Mouse (Mus musculus): ENCODE data around the gene Ablim1.

The Ablim1 gene

DNA sequence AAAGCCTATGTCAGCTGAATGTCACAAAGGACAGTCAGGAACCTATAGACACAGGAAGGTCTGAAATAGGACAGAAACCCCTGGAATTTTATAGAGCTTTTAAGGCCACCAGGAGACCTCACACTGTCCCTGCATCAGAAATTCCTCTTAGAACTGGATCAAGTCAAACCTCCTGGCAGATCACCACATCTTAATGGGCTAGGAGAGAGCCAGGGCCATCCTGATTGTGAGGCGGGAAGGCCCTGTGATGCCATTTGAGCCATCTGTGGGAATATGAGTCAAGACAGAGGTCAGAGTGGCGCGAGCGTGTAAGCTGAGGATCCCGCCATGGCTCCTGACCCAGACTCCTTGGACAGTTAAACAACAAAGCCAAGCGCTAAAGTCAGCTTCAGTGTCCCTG lies 133.4 kb downstream of the Ablim1 start:
- no peak for DNase-seq

DNA sequence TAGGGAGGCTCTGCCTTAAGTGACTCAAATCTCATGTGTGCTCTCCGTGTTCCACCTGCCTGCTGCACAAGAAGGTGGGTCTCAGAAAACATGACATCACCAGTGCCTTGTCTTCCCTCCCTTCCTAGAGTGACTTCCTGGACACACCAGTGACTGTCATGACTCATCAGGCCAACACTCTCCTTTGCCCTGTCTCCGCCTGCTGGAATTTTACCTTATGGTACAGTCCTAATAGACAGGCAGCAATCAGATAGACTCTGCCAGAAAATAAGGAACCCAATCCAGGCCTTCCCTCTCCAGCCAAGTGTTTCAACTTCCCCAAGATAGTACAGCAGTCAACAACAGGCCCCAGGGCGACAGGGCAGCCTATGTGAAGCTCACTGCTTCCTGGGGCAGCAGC lies 133.8 kb downstream of the Ablim1 start:
- no peak for DNase-seq

DNA sequence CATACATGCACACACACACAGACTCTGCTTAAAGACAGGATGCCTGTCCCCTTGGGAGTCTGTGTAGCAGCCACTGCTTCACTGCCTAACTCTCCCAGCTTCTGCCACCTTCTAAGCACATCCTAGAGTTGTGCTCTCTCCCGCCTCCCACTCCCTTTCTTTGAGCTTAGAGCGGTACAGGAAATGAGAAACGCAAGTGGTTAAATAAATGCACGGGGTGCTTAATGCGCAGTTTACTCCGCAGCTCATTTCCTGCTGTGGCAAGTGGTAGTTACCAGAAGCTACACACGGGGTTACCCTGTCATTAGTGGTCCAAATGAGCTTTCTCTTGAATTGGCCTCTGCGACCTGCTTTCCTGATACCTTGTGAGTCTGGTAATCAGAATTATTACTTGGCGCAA lies 134.4 kb downstream of the Ablim1 start:
- no peak for DNase-seq

DNA sequence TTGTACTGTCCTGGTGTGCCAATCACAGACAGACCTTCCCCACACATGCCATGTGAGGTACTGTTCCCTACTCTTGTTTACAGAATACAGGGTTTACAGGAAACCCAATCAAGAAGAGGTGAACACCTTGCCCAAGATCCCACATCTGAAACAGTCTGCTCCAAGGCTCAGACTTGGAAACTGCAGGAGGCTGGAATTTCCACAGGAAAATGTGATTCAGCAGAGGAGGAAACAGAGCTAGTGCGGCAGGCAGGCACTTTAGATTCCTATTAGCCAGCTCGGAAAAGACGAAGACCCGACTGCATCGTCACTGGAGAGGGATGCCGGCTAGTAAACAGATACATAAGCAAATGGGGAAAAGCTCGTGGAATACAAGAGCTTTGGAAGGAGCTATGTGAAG lies 135.4 kb downstream of the Ablim1 start:
- no peak for DNase-seq

DNA sequence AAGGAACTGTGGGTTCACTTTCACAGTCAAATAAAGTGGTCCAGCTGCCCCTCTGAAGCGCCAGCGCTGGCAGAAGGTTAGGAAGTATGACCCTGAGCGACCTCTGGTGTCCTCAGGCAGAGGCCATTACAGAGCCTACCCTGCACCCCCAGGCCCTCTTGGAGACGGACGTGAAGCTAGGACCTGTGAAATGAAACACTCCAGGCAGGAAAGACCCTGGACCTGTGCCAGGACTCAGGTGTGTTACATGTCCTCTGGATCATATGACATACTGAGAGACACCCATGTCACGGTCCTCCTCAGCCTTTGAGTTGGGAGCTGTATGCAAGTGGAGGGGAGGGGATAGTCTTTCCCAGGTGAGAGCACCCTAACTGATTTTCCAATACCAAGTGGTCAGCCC lies 137.4 kb downstream of the Ablim1 start:
- no peak for DNase-seq

DNA sequence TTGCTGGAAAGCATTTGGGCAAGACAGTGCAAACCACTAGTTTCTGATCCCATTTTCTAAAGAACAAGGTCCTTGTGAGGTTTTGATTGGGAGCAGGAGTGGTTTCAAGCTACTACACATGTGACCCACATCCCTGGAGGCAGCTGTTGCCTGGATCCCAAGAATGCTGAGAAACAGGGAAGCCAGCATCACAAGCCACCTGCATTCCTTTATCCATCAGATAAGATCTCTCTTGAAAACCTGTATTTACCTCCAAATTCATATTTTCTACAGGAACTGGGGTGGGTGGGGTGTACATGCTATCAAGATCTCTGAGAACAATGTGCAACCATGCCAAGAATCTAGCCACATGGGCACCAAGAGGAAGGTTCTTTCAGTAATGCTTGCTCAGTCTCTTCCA lies 139.6 kb downstream of the Ablim1 start:
- no peak for DNase-seq

DNA sequence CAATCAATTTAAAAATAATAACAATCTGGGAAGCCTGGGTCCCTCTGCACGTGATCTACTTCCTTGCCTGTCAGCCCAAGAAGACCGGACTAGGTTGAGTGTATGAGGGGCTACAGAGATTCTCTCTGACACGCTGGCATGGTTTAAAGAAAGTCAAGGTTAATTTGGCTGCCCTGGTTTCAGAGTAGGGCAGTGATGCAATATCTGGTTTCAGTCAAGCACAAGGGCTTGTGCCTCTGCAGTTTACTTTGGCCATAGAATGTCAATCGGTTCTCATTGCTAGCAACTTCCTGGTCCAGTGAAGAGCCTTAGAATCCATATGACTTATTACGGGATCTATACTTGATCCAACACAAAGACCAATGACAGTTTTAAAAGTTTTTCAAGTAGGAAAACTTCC lies 140.2 kb downstream of the Ablim1 start:
- no peak for DNase-seq

DNA sequence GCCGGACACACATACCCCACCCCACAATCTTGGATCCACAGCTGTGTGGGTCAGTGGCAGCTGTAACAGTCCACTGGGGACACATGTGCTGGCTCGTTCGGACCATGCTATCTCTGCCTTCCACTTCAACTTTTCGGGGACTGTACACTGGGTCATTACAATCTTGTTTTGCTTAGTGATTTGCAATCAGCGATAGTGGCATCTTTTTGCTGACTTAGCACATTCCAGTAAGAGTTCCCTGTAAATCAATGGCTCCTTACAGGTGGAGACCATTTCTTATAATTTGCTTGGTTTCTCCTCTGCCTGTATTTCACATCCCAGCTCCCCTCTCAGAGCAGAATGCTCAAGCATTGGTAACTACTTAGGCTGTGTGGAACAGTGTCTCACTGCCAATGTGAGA lies 140.7 kb downstream of the Ablim1 start:
- no peak for DNase-seq

DNA sequence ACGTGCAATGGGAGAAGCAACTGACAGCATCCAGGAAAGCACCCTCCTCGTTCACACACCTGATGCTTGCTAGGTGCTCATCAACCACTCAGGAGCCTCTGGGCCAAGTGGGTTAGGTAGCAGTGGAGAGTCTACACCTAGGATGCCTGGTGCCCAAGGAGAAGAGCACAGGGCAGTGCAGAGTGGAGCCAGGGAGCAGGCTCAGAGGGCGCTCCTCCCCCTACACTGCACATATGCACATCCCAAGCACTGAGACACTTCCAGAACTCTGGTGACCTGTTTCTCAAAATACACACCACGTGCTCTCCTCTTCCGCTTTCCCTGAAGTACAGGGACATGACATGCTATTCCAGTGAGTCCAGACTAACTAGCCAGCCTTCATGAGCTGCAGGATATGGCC lies 142.4 kb downstream of the Ablim1 start:
- no peak for DNase-seq

DNA sequence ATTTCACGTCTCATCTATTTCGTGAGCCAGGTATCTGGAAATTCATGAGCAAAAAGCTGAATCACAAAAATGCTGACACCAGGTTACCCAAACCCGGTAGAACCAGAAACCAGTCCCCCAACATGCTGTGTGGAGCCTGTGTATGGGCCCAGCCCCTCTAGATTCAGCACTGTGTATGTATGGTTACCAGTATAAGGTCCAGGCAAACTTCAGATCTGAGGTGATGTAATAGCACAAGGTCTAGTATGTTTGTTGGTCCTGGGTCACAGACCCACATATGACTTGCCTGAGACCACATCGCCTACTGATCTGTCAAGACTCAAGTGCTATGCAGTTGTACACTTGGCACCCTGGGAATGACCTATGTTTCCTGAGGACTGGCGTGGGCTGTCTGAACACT lies 143.8 kb downstream of the Ablim1 start:
- no peak for DNase-seq

DNA sequence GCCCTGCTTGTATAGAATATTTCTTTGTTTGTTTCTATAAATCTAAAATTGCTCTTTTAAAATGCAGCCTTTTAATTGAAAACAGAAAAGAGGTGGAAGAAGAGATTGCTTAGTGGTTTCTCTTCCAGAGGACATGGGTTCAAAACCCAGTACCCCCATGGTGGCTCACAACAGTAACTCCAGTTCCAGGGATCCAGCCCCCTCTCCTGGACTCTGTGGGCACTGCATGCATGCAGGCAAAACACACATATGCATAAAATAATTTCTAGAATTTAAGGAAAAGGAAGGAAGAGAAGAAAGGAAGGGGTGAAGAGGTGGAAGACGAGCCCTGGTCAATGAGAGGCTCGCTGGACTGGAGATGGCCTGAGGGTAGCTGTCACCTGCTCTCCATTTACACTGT lies 145.2 kb downstream of the Ablim1 start:
- DNase-seq, result no peak

DNA sequence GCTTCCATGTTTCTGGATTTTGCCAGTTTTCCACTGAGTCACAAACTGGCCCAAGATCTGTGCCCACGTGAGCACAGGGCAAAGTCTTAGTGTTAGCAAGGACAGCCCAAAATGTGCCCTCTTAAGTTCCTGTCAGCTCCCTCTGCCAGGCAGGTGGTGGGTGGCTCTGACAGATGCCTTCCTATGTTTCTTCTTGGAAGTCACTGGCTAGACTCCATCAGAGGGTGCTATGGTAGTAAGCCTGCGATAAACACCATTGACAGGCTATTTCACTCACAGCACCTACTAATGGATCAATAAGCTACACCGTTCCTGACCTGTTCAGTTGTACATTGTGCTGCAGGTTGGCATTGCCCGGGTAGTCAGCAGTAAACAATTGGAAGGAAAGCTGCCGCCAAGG lies 147.0 kb downstream of the Ablim1 start:
- no peak for DNase-seq

DNA sequence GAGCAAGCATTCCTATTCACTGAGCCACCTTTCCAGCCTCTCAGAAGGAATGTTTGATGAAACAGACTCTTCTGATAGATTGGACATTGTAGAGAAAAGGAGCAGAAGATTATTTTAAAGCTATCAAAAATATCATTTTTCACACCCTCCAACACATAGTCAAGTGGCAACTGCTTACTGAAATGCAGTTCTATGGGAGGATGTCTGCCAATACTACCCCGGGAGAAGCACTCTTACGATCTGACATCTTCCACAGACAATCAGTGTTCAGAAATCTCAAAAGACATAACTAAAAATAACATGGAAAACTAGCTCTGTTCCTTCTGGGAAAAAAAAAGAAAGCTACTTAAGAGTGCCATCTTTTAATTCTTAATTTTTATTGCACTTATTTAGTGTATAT lies 149.8 kb downstream of the Ablim1 start:
- no peak for DNase-seq

DNA sequence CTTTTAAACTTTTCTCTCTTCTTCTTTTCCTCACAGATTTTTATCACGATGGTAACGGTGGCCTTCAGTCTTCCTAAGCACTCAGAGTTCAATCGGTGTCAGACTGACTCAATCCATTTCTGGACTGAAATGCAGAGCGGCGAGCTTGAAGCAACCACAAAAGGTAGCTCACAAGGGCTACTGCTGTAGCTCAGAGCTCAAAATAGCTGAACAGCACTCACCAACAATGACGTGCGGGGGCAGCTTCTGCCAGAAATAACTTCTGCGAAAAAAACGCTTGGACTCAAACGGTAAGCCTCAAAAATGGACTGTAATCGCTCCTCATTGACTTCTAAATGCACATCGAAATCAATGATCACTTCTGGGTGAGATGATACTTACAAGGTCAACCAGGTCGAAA lies 151.4 kb downstream of the Ablim1 start:
- no peak for DNase-seq

DNA sequence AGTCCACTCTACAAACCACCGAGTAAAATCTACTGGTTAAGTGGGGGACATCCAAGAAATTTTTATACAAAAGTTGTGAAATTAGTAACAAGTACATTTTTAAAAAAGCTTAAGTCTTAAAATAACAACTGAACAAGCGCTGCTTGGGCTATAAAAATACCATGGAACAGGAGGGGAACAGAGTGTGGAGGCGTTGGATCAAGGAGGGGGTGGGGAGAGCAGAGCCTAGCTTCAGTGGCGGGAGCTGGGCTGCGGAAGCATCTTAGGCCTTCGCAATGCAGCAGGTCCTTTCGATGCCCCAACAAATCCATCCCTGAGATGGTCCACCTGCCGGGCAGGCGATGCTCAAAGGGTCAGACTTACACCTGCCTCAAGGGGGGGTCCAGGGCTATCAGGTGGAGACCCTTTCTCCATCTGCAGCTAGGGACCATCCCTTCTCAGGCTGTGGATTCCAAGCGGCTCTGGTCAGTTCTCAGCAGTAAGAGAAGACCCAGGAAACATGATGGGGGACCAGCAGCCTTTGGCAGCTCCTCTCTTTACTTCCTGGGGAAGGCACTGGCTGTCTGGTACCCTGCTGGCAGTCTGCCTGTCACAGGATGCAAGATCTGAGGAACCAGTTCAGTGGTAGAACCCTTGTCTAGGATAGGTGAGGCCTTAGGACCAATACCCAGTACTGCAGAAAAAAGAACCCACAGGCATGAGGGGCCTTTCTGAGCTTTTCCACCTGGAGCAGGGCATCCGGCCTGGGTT lies 152.6 kb downstream of the Ablim1 start:
- no peak for DNase-seq

DNA sequence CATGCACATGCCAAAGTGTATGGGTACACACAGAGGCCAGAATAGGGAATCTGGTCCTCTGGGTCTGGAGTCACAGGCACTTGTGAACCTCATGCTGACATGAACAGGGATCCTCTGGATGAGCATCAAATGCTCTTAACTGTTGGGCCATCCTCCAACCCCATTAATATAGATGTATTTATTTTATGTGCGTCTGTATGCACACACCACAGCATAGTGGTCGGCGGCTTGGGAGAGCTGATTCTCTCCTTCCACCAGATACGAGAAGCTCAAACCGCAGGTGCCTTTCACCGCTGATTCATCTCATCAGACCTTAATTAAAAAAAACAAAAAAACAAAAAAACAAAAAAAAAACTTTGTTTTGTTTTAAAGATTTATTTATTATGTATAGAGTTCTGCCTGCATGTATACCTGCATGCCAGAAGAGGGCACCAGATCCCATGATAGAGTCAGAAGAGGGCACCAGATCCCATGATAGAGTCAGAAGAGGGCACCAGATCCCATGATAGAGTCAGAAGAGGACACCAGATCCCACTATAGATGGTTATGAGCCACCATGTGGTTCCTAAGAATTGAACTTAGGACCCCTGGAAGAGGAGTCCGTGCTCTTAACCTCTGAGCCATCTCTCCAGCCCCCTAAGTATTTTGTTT lies 153.6 kb downstream of the Ablim1 start:
- DNase-seq, result no peak

DNA sequence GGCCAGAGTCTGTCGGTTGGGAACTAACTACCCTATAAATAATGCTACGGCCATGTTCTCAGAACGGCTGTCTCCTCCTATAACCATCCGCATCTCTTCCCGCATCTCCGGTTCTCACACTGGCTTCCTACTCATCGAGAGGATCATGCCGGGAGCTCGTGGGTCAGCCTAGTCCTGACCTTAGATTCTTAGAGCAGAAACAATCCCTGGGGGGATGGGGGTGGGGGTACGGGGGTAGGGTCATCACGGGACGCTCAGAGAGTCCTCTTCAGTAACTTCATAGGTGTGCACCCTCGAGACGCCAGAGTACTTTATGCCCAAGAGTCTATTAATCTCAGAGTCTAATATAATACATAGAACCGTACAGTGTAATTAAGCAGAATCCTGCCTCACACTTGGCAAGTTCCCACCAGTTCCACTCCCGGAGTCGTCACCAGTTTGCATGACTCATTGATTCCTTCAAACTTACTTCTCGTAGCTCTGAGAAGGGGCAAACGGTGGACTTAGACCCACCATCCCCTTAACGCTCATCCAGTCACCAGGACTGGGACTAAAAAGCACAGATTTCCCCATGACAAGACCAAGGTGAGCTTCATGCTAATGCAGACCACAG lies 156.9 kb downstream of the Ablim1 start:
- no peak for DNase-seq

DNA sequence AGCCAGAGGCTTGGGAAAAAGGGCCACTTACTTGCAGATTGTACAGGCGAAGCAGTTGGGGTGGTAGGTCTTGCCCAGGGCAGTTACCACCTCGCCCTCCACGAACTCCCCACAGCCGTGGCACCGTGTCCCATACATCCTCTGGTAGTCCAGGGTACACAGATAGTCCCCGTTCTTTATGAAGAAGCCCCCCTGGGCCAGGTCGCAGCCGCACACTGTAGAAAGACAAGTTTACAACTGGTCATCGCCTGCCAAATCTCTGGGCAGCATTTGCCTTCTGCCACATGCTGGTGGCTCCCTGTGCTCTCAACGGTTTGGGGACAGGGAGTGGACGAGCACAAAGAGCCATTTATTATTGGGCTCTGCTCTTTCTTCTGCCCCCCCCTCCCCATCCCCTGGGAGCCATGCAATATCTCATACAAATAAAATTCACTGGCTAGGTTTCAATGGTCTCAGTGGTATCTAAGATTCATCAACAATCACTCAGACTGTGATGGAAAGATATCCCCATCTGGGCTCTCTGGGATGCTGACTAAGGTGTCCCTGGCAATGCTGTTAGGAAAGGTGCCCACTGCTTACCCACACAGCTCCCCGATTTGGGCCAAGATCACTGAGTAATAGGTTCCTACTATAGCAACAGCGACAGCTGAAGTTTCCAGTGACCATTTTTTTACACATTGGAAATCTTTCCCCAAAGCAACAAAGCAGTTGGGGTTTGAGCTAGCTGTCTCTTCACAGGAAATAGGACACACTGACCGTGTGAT lies 159.4 kb downstream of the Ablim1 start:
- DNase-seq, result no peak

DNA sequence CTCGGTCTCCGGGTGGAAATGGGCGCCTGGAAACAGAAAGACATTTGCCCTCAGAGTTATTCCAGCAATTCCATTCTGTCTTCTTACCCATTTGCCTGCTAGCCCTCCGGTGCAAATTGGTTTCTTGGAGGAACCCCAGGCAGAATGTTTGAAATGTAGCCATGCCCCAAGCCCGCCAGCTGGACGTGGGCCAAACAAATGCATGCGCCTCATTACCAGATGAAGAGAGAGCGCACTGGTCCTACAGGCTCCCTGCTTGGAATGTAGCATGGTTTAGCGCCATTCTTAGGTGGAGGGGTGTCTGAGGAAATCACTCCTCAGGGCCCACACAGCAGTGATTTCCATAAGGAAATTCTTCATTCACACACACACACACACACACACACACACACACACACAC lies 162.4 kb downstream of the Ablim1 start:
- no peak for DNase-seq

DNA sequence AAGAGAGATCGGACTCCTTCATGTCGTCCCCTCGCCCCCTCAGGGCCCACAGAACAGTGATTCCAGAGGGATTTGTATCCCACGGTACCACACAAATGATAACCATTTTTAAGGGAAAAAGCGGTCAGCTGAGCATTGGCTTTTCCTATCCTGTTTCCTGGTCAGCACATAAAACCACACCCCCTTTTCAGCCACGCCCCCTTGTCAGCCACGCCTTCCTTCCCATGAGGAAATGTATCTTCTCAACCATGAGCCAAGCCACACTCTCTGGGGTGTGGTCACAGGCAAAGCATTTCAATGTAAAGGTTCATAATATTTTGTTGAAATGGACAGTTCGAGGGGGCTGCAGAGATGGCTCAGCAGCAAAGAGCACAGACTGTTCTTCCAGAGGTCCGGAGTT lies 163.2 kb downstream of the Ablim1 start:
- no peak for DNase-seq

DNA sequence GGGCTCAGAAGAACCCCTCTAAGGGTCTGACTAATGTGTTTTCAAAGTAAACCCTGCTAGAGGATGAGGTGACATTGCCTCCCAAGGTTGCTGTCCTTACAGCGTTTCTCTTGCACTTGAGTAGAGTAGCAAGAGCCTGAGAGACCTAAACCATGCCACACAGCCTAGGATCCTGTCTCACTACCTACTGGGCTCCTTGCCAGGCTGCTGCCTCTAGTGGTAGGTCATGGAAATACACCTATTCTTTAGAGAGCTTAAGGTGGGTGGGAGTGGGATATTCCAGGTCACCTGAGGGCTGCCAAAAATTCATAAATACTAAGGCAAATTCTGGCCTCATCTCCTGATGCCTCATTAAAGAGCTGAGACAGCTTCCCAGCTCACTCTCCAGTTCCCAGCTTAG lies 164.4 kb downstream of the Ablim1 start:
- peak; percentile 59 for DNase-seq

DNA sequence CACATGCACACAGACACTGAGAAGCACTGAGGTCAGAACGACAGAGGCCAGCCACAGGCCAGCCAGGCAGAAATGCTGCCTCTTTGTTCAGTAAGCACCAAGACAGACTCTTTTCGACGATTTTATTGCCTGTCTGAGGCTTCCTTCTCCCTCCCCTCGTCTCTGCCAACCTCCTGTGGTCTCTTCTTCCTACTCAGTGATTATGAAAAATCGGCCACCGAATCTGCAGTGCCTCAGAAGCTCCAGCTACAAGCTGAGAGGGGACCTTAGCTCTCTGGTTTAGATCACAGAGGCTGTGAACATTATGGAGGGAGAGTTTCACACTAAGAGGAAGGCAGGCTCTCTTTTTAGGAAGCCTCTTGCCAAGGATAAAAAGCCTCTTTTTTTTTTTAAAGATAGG lies 167.0 kb downstream of the Ablim1 start:
- no peak for DNase-seq

DNA sequence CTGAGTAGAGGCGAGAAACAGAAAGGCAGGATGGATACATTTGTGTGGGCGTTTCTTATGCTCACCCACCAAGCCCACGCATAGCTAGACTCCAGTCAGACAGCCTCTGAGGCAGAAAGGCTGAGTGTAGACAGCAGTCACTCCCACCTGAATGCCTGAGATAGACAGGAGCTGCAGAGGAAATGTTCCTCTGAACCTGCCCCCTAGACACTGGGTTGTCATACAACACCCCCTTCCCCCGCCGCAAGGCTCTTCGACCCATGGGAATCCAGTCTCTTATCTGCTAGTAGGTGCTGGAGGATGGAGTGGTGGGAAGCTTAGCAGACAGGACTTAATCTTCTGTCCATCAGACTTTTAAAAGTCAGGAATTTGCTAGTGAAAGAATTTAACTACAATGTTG lies 167.8 kb downstream of the Ablim1 start:
- no peak for DNase-seq

DNA sequence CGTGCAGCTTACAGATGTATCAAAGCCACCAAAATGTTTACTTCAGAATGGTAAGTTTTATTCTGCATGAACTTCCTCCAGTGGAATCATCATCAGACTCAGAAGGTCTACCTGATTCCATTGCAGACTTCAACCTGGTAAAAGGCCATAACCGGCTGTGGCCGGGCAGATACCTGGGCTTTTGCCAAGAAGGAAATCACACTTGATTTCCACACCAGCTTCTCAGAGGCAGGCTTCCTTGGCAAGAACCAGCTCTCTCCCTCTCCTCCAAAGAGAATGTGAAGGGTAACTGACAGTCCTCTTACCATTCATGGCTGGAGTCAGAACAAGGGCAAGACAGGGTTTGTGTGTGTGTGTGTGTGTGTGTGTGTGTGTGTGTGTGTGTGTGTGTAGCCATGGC lies 171.1 kb downstream of the Ablim1 start:
- DNase-seq, result no peak
